Mouse (Mus musculus): ENCODE data around the gene Fam213a.

Fam213a gene

DNA sequence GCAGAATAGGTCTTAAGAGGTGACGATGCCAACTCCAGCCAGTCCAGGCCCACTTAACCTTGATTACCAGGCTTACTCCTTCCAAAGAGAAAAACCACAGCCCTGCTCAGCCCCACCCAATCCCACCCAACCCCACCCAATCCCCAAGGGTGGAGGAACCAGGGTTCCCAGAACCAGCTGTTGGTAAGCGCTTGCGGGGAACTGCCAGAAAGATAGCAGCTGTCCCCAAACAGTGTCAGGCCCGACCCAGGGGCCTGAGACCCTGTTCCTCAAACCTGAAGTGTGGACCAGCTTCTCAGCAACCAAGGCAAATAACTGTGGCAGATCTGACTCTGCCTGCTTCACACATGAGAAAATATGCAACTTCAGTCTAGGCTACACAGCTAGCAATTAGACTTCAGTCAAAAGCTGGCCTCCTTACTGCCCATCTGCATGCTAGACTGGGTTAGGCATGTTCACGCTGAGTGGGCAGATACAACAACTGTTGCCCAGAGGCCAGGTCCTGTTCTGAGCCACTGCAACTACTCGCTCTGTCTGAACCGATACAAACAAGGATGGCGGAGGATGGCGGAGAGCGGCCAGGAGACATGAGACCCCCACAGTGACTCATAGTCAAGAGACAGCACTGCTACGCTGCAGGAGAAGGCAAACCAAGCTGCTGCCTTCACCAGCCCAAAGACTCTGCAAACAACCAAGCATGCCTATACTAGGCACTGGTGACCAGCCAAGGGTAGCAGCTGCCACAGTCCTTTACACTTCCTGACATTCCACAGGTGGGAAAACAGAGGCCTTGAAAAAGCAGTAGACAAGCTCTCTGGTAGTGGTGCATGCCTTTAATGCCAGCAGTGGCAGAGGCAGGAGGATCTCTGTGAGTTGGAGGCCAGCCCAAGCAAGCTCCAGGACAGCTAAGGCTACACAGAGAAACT, 51.0 kb downstream of the Fam213a start:
- DNase-seq (ENCODE audit: low read depth), result peak; percentile 72

DNA sequence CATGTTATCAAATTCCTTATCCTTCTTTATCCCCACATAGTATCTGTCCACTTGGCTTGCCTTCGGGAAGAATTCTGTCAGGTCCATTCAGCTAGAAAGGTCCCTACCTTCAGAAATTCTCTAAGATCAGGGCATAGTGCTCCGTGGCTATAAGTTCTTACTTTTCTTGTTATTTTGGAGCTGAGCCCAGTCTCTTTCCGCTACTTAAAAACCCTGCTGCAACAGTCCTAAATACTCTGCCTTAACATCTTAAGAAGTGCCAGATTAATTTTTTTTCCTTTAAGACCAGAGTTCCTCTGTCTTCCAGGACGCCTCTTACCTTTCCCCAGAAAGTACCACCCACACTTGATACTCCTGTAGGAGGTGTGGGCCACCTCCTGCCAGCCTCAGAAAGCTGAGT, 53.4 kb downstream of the Fam213a start:
- DNase-seq (ENCODE audit: low read depth), result no peak

DNA sequence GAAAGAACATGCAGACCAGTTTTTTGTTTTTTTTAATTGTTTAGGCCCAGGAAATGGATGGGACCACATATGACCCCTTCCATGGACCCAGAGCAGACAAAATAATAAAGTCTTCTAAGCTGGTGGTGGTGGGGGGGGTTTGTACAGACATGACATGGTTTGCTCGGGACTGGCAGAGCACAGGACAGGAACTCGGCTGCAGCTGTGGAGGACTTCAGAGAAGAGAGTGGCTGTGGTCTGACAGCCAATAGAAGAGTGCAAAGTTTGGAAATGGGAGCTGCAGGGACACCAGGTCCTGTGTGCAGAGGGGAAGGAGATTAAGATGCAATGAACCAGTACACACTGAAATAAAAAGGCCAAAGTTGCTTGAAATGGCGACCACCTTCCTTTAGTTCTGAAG, 54.0 kb downstream of the Fam213a start:
- DNase-seq (ENCODE audit: low read depth), result no peak

DNA sequence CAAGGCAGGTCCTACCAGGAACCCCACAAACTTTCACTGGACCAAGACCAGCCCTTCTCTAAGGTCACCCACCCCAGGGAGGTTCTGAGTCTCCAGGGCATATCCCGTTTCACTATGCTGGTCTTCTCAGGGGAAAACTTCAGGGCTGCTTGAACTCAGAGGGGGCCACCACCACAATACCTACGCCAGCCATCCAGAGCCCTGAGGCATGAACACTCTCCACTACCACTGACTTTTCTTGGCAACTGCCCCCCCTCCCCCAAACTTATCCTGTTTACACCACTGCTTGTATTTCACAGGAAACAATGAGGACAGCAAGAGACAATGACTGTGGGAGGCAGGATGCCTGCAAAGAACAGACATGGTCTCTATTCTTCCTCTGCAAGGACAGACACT, 54.6 kb downstream of the Fam213a start:
- no peak for DNase-seq (ENCODE audit: low read depth)

DNA sequence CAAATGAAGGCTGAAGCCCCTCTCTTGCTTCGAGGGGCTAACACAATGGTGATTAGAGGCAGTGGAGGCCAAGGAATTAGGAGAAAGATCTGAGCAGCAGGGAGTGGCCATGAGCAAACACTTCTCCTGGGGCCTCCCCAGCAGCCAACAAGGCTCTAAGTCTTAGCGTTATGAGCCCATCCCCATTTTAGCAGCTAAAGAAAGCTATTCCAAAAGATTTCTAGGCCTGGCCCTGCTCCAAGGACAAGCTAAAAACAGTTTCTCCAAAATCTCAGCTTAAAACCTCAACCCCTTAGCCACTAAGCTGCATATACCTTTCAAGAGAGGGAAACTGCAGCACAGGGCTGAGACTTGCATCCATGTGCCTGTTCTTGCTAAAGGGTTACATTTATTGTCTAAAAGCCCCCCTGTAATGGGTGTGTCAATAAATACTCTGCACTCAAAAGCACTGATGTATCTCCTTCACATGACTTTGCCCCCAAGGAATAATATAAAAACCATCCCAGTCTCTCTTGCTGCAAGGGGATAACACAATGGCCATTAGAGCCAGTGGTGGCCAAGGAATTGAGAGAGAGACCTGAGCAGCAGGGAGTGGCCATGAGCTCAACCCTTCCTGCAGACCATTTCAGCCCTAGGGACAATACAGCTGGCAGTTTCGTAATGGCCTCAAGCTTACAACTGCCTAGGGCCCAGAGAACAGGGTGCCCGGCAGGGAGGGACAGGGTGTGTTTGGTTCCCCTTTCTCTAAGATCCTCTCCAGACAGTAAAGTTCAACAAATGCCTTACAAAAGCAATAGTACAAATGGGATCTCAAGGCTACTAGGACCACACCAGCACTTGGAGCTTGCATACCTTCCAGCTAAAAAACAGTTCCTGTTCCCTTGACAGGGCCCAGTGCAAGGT, 55.3 kb downstream of the Fam213a start:
- no peak for DNase-seq (ENCODE audit: low read depth)

DNA sequence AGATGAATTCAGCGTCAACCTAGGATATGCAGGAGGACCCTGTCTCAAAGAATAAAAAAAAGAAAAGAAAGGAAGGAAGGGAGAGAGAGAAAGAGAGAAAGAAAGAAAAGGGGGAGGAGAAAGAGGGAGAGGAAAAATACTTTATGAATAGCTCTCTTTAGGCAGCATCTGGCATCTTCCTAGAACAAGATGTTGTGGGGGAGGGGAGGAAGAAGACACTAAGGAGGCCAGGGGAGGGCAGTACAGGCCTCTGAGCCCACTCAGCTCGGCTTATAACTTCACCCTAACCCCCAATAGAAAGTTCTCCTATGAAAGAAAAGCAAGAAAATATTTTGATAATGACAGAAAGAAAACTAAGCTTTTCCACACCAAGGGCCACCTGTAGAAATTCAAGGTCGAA, 56.0 kb downstream of the Fam213a start:
- no peak for DNase-seq (ENCODE audit: low read depth)

DNA sequence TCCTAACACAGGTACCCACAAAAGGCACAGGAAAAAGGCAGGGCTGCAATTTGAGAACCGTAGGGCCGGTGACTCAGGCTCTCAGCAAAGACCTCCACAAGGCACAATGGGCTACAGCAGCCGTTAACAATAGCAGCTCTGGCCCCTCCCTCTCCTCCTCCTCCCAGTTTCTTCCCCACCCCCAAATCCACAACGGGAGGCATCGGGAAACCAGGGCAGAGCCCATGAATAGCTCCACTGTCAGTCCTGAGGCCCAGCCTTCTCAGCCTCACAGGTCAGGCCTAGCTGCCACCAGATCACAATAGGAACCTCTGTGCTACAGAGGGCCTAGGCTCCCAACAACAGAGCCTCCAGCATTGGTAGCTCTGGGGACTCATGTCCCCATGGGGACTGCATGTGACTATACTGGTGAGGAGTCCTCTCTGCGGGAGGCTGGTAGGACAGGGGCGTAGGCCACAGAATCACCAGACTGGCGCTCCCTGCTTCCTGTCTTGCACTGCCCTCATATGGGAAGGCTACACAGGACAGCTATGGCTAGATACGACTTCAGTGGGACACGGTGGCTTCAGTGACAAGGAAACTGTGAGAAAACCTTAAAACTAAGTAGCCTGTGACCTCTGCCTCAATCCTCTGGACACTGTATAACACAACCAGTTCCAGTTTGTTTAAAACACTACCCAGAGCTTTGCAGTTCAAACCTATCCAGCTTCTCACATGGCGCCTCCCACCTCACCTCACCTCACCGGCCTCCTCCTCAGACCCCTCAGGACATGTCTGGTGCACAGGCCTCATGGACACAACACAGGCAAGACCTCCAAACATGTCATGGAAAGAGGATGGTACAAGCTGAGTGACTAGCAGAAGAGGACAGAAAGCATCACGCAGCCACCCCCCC, 57.1 kb downstream of the Fam213a start:
- no peak for DNase-seq (ENCODE audit: low read depth)

DNA sequence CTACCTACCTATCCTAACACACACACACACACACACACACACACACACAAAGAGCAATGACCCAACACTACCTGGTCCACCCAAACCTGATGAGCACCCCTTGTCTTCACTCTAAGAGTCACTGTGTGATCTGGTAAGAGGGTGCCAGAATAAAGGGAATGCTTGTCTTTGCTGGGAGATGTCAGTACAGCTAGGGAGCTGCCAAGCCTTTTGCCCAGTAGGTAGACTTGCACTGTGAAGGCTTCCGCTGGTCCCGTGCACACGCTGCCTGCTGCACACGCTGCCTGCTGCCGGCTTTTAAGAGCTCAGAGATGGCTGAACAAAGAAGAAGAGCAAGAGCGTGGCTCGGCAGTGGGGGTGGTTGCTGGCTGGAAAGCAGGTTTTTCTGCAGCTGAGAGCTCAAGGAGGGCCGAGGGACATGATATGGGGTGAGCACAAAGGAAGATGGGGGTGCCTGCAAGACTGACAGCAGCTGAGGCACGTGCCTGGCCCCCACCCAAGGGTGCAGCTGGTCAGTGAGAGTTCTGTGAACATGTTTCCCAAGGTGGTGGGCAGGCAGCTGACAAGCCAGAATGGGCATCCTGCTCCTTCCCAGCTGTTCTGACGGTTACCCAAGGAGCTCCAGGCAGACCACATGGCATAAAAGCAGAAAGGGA, 57.9 kb downstream of the Fam213a start:
- DNase-seq (ENCODE audit: low read depth), result no peak

DNA sequence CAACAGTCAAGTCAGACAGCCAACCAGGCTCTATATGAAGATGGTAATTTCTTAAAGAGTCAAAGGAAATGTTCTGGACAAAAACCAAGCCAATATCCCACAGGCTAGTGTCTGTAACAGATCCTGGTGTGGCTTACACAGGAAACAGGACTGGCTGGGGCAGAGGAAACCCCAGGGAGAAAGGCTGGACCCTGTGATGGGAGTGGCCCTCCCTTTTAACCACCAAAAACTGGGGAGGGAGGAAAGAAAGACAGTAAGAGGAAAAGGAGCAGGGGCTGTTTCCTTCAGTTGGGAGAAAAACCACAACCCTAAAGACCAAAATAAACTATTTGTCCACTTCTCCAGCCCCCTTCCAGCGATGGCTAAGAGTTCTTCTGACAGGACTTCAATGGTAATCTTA, 58.4 kb downstream of the Fam213a start:
- no peak for DNase-seq (ENCODE audit: low read depth)

DNA sequence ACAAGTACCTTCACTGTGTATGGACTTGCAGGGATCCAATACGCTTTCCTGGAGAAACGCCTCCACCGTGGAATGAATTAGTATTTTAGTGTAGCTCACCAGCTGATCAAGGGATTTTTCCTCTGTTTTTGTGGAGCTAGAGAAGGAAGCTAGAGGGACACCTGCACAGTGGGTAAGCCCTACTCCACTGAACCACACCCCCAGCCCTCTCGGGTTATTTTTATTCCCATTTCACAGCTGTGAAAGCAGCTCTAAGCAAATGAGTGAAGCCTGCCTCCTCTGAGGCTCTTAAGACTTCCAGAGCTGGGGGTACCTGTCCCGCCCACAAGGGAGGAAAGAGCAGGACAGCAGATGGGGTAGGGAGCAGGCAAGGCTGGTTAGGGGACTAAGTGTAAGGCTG, 60.2 kb downstream of the Fam213a start:
- DNase-seq (ENCODE audit: low read depth), result no peak

DNA sequence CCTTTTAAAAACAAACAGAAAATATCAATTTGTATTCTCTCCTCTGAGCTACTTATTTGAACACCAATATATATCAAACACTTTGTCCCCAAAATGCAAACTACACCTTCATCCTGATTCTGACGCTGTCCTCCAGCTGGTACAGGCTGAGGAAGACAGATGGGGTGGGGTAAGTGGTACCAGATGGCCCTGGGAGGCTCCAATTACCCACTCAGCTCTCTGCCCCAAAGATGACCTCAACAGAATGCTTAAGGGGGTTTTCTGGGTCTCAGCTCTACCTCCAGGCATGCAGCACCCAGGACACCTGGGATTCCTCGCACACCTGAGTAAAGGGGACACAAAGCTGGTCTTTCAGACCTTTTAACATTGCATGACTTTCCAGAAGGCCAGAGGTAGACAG, 60.9 kb downstream of the Fam213a start:
- no peak for DNase-seq (ENCODE audit: low read depth)

DNA sequence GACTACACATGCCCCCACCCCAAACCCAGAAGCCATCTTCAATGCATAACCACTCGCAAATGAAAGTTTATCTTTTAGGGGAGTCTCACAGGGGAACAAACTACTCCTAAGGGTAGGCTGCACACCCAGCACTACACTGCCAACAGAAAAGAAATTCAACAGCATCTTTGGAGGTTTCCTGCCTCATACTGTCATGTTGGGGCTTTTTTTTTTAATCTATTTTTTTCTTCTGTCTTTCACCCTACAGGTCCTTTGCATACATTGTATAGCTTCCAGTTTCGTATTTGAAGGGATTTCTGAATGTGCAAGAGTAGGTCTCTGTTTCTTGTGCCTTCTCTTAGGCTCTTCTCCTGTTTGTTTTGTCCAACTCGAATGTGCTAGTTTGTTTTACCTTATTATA, 61.3 kb downstream of the Fam213a start:
- no peak for DNase-seq (ENCODE audit: low read depth)

DNA sequence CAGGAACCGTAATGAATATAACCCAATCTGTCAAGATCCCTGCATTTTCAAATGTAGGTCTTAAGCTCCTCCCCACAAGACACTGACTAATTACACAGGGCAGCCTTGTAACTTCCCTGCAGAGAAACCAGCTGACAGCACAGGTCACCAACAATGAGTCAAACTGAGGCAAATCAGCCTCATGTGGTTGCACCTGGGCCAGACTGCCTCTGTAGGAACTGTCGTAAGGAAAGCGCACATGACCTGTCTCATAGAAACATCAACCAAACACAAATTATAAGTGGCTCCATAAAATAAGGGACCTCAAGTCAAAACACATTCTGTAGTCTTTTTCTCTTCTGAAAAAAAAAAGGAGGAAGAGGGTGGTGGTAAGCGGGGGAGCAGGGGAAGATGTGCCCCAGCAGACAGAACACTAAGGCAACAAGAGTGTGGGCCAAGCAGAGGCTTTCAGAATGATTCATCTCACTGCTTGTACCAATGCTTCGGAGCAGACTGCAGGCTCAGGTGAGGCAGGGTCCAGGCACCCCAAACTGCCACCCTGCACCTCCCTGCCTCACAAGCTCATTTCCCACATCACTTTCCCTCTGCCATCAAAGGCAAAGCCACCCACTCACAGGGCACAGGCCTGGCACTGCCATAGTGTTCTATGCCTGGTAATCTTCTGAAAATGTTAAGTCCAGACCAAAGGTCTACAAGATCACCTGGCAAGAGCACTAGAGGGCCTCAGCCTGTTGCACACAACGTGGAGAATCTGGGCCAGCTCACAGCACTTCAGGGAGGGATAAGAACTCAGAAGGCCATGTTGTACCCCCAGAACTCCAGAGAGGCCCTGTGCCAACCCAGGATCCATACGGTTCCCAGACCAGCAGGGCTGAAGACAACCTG, 63.6 kb downstream of the Fam213a start:
- DNase-seq (ENCODE audit: low read depth), result no peak

DNA sequence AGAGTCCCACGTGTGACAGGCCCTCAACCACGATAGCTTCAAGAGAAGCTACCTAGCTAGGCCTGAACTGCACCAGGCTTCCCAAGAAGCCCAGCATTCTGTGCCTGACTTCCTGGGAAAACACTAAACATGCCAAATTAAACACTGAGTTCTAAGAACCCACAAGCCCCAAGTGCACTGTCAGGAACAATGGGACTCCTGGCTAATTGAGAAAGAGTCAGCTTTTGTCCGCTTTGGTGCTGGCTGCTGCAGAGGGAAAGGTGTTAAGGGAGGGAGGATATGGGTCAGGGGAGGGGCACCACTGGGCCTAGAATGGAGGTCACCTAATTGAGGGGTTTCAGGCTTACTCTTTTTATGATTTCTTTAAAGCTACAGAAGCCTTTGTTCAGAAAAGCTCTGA, 64.5 kb downstream of the Fam213a start:
- no peak for DNase-seq (ENCODE audit: low read depth)

DNA sequence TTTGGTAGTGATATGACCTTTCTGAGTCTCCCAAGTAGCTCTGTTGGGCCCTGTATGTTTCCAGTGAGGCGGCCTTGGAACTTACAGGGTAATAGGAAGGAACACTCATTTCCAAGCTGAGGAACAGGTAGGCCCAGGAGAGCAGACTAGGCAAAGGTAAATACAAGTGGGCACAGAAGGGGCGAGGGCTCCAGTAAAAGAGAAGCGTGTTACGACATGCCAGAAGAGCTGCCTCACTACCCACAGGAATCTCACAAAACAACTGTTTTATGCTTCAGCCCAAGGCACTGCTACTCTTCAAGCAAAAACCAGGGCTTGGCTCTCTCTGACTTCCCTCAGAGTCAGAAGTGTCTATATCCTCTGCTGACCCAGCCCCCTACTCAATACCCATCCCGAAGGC, 65.1 kb downstream of the Fam213a start:
- DNase-seq (ENCODE audit: low read depth), result no peak

DNA sequence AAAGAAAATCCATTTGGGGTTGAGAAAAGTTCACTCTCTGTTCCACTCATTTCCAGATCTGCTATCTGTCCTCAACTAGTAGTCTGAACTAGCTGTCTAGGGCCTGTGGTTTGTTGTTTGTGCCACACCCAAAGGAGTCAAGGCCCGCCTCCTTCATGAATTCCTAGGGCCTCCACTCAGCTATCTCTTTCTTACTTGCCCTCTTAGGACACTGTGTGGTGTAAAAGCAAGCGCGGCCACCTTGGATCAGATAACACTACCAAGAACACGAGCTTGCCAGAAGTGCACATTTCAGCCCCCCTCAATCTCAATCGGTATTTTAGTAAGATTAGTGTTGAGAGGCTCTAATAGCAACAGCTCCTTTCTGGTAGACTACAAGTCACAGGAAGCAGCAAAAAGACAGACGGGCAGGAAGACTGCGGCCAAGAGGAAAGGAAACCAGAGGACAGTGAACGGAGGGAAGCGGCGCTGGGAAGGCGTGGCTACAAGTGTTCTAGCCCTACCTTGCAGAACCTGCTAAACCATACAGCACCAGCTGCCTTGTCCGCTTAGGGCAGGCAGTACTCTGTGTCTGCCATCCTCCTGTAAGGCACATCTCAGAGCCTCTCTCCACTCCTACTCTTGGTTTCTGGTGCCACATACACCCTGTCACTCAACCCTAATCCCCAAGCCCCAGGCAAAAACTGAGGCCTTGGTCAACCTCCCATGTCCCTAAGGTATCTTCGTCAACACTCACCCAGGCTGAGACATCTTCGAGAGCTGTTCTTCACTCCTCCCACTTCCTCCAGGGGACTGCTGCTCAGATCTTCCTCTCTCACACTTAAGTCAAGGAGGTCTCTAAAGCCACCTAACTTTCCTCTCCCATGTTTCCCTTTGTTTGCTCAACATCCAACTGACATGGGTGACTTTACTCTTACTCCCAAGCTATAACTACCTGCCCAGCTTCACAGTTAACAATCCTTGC, 65.9 kb downstream of the Fam213a start:
- peak; percentile 88 for DNase-seq (ENCODE audit: low read depth)

DNA sequence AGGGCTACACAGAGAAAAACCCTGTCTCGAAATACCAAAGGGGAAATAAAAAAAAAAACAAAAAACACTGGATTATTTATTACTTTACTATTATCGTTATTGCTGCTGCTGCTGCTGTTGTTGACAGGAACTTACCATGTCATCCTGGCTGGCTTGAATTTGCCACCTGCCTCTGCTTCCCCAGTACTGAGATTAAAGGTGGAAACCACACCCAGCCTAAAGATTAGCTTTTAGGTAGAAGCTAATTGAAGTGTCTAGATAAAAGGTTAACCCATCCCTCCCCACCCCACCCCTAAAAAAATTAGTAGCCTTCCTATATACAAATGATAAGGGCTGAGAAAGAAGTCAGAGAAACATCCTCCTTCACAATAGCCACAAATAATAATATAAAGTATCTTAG, 69.8 kb downstream of the Fam213a start:
- DNase-seq (ENCODE audit: low read depth), result no peak
